Mouse (Mus musculus): ENCODE data around the gene Grk6. TPM values are rescaled to one million over a fixed set of nuclear protein-coding genes. Genes with fewer than 3 reads are reported as not detected.
"Not testable (repeated sequence)": the region's sequence is repeated elsewhere in the genome, so short reads cannot be mapped to it uniquely, and the experiment has no call there.

Grk6 gene
- polyA plus RNA-seq, 1 experiment = 9.5 TPM

DNA sequence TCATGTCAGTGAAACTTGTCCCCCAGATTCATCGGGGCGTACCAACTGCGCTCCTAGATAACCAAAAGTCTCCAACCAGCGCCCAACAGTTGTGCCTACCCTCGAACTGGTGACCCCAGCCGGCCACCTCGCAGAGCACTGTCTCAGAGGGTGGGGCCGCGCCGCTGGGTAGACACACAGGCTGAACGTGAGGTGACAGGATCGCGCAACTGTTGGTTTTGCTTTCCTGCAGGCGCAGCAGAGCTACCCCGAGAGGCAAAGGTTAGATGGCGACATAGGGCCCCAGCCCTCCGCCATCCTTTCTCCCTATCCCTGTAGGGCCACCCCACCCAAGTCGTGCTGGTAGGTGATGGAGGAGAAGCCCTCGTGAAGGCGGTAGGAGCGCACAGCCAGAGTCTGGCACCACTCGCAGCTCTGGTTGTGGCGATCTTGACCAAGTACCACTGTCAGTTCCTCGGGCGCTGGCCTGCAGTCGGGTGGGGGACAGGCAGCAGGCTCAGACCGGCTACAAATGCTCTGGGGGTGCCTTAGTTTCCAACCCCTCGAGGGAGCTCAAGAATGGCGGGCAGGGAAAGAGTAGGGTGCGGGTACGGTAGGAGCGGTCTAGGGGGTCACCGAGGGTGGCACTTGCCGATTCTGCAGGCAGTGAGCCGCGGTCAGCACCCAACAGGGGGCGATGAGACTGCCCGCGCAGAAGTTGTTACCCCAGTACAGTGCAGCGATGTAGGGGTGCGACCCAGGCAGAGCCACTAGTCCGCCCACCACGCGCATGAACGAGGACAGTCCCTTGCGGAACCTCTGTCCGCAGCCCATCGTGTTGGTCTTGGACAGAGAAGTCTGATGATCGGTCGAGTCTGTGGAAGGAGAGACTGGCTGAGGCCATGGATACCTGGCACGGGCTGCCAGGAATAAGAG is 24.6 kb upstream of the Grk6 start:
- peaks cover 61% of the 10 kb centered on the region for H3K27me3 ChIP-seq (ENCODE audit: control insufficient read depth)
- H3K9me3 ChIP-seq (ENCODE audit: control insufficient read depth, low read length) = no peaks in the 10 kb centered on the region
- peaks cover 3% of the 10 kb centered on the region; the same call in 1 of the 2 replicates for H3K36me3 ChIP-seq (ENCODE audit: control insufficient read depth)
- TF ChIP-seq TAL1 (IDR thresholded peaks at IDR 0.05; ENCODE audit: low read length) (no peak), GATA1 (IDR thresholded peaks at IDR 0.05; ENCODE audit: low read length) (no peak)
- no peak overlapping the region for H3K4me3 ChIP-seq (replicated peaks)
- H3K4me1 ChIP-seq (ENCODE audit: control insufficient read depth) = peaks cover 4% of the 10 kb centered on the region

DNA sequence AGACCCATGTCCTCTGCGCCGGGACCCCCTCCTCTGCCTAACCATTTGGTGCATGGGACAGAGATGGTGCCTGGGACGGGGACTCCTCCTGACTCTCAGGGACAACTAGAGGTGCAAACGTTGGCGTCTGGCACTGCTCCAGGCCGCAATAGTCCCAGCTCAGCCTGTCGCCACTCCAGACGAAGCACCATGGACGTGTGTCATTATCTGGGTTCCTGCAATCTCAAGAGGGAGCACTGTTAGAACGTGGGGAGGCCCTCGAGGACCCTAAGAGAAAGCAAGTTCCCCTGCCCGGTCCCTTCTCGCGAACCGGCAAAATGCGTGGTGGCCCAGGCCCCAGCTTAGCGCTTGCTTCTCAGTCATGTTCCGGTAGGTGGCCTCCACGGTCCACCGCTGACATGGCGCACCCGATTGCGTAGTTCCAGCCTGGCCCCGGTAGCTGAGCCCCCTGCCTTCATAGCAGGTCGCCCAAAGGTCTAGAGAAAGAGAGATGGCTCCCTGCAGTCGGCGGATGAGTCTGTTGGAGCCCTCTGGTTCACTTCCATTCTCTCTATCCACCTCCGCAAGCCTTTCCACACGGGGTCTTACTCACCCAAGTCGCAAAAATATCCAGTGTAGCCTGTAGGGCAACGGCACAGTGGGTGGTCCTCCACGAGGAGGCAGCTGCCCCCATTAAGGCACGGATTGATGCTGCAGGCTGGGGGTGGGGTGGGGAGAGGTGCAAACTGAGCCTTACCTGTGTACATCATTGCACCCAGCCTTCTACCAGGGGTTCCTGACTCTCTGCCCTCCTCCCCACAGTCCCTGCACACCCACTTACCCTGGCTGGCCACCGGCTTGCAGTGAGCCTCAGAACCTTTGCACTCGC is 23.7 kb upstream of the Grk6 start:
- peaks cover 60% of the 10 kb centered on the region for H3K27me3 ChIP-seq (ENCODE audit: control insufficient read depth)
- H3K9me3 ChIP-seq (ENCODE audit: control insufficient read depth, low read length) = no peaks in the 10 kb centered on the region
- TF ChIP-seq TAL1 (IDR thresholded peaks at IDR 0.05; ENCODE audit: low read length) (no peak), GATA1 (IDR thresholded peaks at IDR 0.05; ENCODE audit: low read length) (no peak)
- H3K4me3 ChIP-seq (replicated peaks) = no peak overlapping the region
- H3K4me1 ChIP-seq (ENCODE audit: control insufficient read depth) = peaks cover 4% of the 10 kb centered on the region
- peaks cover 3% of the 10 kb centered on the region; the same call in 1 of the 2 replicates for H3K36me3 ChIP-seq (ENCODE audit: control insufficient read depth)

DNA sequence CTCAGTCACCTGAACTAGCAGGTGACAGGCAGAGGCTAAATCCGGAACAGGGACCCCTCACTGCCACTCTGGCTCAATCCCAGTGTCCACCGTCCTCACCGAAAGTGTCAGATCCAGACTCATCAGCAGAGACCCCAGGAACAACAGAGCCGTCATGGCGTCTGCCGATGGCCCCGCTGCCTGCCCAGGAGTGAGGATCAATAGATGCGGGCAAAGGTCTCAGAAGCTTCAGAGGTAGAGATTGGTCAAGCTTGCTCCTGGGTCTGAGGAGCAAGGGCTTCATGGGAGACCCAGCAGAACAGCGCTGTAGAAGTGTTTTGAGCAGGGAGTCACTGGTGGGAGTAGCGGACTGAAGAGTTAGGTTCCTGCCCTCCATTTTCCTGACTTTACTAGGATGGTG is 18.3 kb upstream of the Grk6 start, which contains the start of gene F12:
Gene F12, minus strand, starts transcription at position 181 of the 400 bp plus-strand sequence.
- Histone ChIP-seq H3K4me1 (ENCODE audit: control insufficient read depth) (no peaks in the 10 kb centered on the region), H3K4me3 (replicated peaks) (peak within 1 kb of the TSS; percentile 26), H3K9me3 (ENCODE audit: control insufficient read depth, low read length) (no peaks in the 10 kb centered on the region), H3K36me3 (ENCODE audit: control insufficient read depth) (no peaks in the 10 kb centered on the region; the same call in 1 of the 2 replicates), H3K27me3 (ENCODE audit: control insufficient read depth) (peaks cover 16% of the 10 kb centered on the region)
- no peak for TF ChIP-seq GATA1 (IDR thresholded peaks at IDR 0.05; ENCODE audit: low read length)
- TF ChIP-seq TAL1 (IDR thresholded peaks at IDR 0.05; ENCODE audit: low read length) = no peak

DNA sequence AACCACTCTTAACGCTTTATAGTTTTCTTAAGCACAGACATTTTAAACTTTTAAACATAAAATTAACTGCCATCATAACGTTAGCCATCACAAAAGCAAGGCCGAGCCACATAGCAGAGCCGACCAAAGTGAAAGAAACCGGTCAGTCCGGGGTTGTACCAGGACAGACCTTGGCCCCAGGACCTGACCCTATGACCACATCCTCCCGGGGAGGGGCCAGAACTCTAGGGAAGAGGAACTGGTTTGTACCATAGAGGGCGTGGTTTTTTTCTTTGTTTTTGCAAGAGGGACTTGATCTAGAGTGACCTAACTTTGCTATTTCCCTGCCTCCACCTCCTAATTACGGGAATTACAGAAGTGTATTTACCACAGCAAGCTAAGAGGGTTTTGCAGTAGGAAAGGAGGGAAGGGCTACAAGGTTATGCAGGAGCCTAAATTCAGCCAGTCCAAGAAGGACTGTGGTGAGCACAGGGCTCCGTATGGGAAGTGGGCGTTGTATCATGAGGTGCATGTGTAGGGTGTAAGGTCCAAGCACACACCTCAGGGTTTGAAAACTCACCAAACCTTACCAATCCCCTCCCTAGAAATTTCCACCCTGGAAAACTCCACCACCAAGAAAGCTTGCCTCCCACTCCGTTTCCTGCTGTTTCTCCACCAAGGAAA is 15.5 kb upstream of the Grk6 start:
- Histone ChIP-seq H3K4me3 (replicated peaks) (no peak overlapping the region), H3K36me3 (ENCODE audit: control insufficient read depth) (no peaks in the 10 kb centered on the region), H3K9me3 (ENCODE audit: control insufficient read depth, low read length) (peaks cover 5% of the 10 kb centered on the region; the same call in 1 of the 2 replicates), H3K27me3 (ENCODE audit: control insufficient read depth) (peaks cover 2% of the 10 kb centered on the region; the same call in 1 of the 2 replicates), H3K4me1 (ENCODE audit: control insufficient read depth) (peaks cover 3% of the 10 kb centered on the region)
- TF ChIP-seq GATA1 (IDR thresholded peaks at IDR 0.05; ENCODE audit: low read length) (no peak), TAL1 (IDR thresholded peaks at IDR 0.05; ENCODE audit: low read length) (no peak)

DNA sequence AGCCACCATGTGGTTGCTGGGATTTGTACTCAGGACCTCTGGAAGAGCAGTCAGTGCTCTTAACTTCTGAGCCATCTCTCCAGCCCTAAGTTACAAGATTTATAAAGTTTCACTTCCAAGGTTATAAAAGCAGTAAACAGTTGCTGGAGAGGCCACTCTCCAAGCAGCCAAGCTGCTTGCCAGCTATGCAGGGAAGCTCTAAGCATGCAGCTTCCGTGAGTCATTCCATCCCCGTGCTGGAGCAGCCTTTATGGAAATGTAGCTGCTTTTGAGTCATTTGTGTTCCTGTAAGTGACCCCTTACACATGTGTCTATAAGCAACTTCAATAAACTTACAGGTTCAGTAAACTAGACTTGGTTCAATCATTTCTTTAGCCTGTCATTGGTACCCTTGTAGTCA is 14.3 kb upstream of the Grk6 start:
- Histone ChIP-seq H3K4me1 (ENCODE audit: control insufficient read depth) (peaks cover 3% of the 10 kb centered on the region), H3K27me3 (ENCODE audit: control insufficient read depth) (peaks cover 2% of the 10 kb centered on the region; the same call in 1 of the 2 replicates), H3K4me3 (replicated peaks) (no peak overlapping the region), H3K9me3 (ENCODE audit: control insufficient read depth, low read length) (peaks cover 5% of the 10 kb centered on the region; the same call in 1 of the 2 replicates), H3K36me3 (ENCODE audit: control insufficient read depth) (no peaks in the 10 kb centered on the region)
- TF ChIP-seq TAL1 (IDR thresholded peaks at IDR 0.05; ENCODE audit: low read length) (no peak), GATA1 (IDR thresholded peaks at IDR 0.05; ENCODE audit: low read length) (no peak)

DNA sequence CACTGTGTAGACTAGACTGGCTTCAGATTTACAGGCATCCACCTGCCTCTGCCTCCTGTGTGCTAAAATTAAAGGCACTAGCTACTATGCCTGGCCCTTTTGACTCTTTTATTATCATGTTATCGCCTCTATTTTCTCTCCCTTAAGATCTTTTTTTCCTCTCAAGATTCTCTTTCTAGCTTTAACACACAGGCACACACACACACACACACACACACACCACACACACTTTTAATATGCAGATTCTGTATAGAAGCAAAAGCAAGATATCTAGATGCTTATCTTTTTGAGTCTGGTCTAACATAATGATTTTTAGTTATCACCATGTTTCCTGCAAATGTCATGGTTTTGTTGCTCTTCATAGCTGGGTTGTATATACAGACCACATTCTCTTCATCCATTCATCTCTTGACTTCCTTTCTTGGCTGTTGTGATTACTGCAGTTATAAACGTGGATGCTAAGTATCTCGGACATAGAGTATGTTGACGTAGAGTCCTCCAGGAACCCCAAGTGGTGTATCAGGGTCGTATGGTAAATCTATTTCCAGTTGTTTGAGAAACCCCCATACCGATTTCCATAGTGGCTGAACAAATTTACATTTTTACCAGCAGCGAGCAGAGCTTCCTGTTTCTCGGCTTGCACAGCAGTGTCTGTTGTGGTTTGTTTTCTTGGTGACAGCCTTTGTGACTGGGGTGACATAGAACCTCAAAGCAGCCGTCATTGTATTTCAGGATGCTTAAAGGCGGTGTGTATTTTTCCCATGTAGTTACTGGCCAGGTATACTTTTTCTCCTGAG is 12.8 kb upstream of the Grk6 start:
- Histone ChIP-seq H3K9me3 (ENCODE audit: control insufficient read depth, low read length) (peaks cover 5% of the 10 kb centered on the region; the same call in 1 of the 2 replicates), H3K4me1 (ENCODE audit: control insufficient read depth) (peaks cover 3% of the 10 kb centered on the region), H3K27me3 (ENCODE audit: control insufficient read depth) (peaks cover 2% of the 10 kb centered on the region; the same call in 1 of the 2 replicates), H3K36me3 (ENCODE audit: control insufficient read depth) (no peaks in the 10 kb centered on the region), H3K4me3 (replicated peaks) (no peak overlapping the region)
- no peak for TF ChIP-seq GATA1 (IDR thresholded peaks at IDR 0.05; ENCODE audit: low read length)

DNA sequence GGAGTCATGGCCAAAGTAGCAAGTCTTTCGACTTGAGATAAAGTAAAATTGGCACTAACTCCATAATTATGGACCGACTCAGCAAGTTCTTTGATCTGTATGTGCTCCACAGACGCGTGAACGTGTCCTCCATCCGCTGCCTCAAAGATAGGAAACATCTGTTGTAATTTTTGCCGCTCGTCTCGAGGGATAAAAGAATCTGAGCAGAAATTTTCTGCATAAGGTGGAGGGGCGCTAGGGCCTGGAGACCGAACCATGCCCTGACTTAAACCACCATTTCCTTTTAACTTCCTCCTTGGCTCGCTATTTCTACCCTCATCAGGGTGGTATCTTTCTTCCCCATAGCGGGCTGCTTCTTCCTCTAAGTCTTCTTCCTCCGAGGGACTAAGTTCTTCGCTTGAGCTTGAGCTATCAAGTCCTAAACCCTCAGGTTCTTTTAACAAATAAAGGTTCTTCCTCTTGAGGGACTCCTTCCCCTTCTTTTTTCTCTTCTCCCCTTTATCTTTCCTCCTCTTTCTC is 7.7 kb upstream of the Grk6 start:
- H3K27me3 ChIP-seq (ENCODE audit: control insufficient read depth); H3K36me3 ChIP-seq (ENCODE audit: control insufficient read depth); H3K4me3 ChIP-seq (replicated peaks); H3K4me1 ChIP-seq (ENCODE audit: control insufficient read depth): not testable (repeated sequence)
- H3K9me3 ChIP-seq (ENCODE audit: control insufficient read depth, low read length) = peaks cover 11% of the 10 kb centered on the region

DNA sequence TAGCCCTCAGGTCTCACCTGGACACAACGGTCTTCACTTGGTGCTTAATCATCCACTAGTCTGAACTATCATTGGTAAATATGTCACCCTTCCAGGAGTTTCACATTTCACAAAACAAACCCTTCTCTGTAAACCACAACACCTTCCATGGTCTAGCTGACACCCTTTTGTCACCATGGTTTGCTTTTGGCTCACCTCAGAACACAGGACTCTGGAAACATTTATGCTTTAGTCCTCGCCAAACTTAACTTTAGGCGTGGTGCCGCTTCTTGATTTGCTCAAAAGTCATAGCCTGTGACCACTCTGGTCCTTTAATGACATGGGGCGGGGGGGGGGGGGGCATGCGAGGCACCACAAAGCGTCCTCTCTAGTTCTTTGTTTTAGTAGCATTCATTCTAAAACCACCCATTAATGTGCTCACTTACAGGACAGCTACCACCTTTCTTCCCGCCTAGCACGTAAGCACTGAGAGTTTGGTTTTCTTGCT is 1.0 kb upstream of the Grk6 start:
- Histone ChIP-seq H3K4me1 (ENCODE audit: control insufficient read depth) (peaks cover 47% of the 10 kb centered on the region), H3K4me3 (replicated peaks) (peak overlapping the region; percentile 97), H3K27me3 (ENCODE audit: control insufficient read depth) (peaks cover 8% of the 10 kb centered on the region), H3K9me3 (ENCODE audit: control insufficient read depth, low read length) (no peaks in the 10 kb centered on the region), H3K36me3 (ENCODE audit: control insufficient read depth) (peaks cover 23% of the 10 kb centered on the region)
- no peak for TF ChIP-seq TAL1 (IDR thresholded peaks at IDR 0.05; ENCODE audit: low read length)
- no peak for TF ChIP-seq GATA1 (IDR thresholded peaks at IDR 0.05; ENCODE audit: low read length)
